Mouse (Mus musculus): ENCODE data around the gene Prr22. TPM values are rescaled to one million over a fixed set of nuclear protein-coding genes. Genes with fewer than 3 reads are reported as not detected.

Prr22 gene
- polyA plus RNA-seq, 1 experiment from 2014 or later: 0.66 TPM

DNA sequence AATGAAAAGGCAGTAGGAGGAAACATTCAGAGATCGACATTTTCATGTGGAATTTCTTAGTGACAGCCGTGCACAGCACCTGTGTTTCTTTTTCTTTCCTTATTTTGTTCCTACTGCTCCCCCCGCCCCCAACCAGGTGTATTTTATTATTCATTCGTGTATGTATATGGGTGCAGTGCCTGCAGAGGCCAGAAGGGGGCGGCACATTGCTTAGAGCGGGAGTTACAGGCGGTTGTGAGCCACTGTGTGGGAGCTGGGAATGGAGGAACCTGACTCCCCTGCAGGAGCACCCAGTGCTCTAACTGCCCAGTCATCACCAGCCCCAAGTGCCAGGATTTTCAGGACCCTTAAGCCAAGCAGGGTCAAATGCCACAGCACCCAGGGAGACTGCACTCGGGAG lies 33.5 kb upstream of the Prr22 start:
- no peaks in the 10 kb centered on the region for H3K27me3 ChIP-seq (ENCODE audit: control insufficient read depth, insufficient read depth, low read length)
- no peaks in the 10 kb centered on the region for H3K9me3 ChIP-seq (replicated peaks; ENCODE audit: control insufficient read depth, low read length)
- H3K36me3 ChIP-seq (replicated peaks; ENCODE audit: control insufficient read depth, insufficient read depth, low read depth, low read length): no peaks in the 10 kb centered on the region
- DNase-seq (ENCODE audit: low spot score) (no peak), ATAC-seq (replicated peaks; ENCODE audit: insufficient number of reproducible peaks, low FRiP score, low TSS enrichment, low read depth) (no peak)
- H3K4me2 ChIP-seq (ENCODE audit: low read depth, low read length): no peak overlapping the region
- no peak overlapping the region for H3K4me3 ChIP-seq (ENCODE audit: low read depth, low read length)
- no peak overlapping the region for H3K27ac ChIP-seq (replicated peaks; ENCODE audit: low read depth, low read length)
- 44% methylated on average over 8 of the region's 8 CpGs for WGBS
- H3K4me1 ChIP-seq (ENCODE audit: control insufficient read depth, insufficient read depth, low read length): no peaks in the 10 kb centered on the region
- H3K9ac ChIP-seq (replicated peaks; ENCODE audit: low read length): no peak overlapping the region

DNA sequence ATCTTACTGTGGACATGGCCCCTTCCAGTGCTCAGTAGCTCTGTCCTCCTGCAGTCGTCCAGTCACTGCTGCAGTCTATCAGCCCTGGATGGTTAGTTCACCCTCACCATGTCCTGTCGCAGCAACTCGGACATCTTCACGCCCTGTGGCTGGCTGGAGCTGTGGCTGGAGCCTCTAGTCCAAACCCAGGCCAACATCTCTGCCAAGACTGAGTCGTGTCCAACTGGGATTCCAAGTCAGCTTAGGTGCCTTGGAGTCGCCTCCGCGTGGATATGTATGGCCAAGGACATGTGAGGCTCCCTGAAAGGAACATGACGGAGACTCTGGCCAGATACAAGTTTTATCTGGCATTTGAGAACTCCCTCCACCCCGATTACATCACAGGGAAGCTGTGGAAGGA lies 31.8 kb upstream of the Prr22 start:
- Histone ChIP-seq H3K27ac (replicated peaks; ENCODE audit: low read depth, low read length) (no peak overlapping the region), H3K4me3 (ENCODE audit: low read depth, low read length) (no peak overlapping the region), H3K4me2 (ENCODE audit: low read depth, low read length) (no peak overlapping the region), H3K36me3 (replicated peaks; ENCODE audit: control insufficient read depth, insufficient read depth, low read depth, low read length) (no peaks in the 10 kb centered on the region), H3K27me3 (ENCODE audit: control insufficient read depth, insufficient read depth, low read length) (no peaks in the 10 kb centered on the region), H3K9me3 (replicated peaks; ENCODE audit: control insufficient read depth, low read length) (no peaks in the 10 kb centered on the region), H3K4me1 (ENCODE audit: control insufficient read depth, insufficient read depth, low read length) (no peaks in the 10 kb centered on the region), H3K9ac (replicated peaks; ENCODE audit: low read length) (no peak overlapping the region)
- no peak for ATAC-seq (replicated peaks; ENCODE audit: insufficient number of reproducible peaks, low FRiP score, low TSS enrichment, low read depth)
- DNase-seq (ENCODE audit: low spot score): no peak
- WGBS: 80% methylated on average over 10 of the region's 10 CpGs

DNA sequence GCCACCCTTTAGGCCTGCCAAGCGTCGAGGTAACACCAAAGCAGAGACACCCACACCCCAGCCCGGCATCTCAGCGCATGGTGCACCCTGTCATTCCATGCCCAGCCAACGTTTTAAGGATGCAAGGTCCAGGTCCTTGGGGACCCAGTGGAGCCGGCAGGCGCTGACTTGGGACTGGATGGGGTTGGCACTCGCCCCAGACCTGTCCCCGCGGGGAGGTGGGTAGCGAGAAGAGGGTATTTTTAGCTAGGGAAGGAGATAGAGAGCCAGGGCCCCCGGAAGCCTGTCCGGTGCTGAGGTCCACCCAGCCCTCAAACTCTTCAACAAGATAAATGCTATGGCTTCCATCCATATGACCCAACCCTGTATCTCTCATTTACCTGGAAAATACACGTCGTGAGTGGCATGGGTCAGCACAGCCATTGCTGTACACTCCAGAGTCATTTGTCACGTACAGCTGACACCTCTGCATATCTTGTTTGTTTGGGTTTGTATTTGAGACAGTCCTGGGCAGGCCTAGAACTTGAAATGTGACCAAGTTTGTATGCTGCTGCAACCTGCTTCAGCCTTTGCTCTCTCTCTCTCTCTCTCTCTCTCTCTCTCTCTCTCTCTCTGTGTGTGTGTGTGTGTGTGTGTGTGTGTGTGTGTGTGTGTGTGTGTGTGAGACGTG lies 29.8 kb upstream of the Prr22 start:
- no peak for DNase-seq (ENCODE audit: low spot score)
- H3K36me3 ChIP-seq (replicated peaks; ENCODE audit: control insufficient read depth, insufficient read depth, low read depth, low read length): no peaks in the 10 kb centered on the region
- H3K9ac ChIP-seq (replicated peaks; ENCODE audit: low read length): no peak overlapping the region
- 85% methylated on average over 17 of the region's 17 CpGs for WGBS
- H3K27me3 ChIP-seq (ENCODE audit: control insufficient read depth, insufficient read depth, low read length): no peaks in the 10 kb centered on the region
- H3K4me3 ChIP-seq (ENCODE audit: low read depth, low read length): no peak overlapping the region
- no peaks in the 10 kb centered on the region for H3K9me3 ChIP-seq (replicated peaks; ENCODE audit: control insufficient read depth, low read length)
- no peak overlapping the region for H3K4me2 ChIP-seq (ENCODE audit: low read depth, low read length)
- H3K27ac ChIP-seq (replicated peaks; ENCODE audit: low read depth, low read length): no peak overlapping the region
- no peaks in the 10 kb centered on the region for H3K4me1 ChIP-seq (ENCODE audit: control insufficient read depth, insufficient read depth, low read length)
- ATAC-seq (replicated peaks; ENCODE audit: insufficient number of reproducible peaks, low FRiP score, low TSS enrichment, low read depth): no peak

DNA sequence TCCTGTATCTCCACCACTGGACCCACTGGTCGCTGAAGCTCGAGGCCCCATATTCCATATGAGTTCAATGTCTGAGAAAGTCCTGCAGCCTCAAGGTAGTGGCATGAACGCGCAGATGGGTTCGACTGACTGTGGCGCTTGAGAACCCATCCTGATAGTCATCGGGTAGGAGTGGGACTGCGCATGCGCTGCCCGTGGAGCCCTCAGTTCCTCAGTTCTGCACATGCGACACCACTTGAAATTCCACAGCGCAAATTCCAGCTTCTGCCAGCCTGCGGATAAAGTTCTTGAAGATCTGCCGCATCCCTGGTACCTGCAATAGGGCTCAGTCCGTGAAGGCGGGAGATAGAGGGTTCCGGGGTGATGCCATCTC lies 29.3 kb upstream of the Prr22 start:
- 75% methylated on average over 17 of the region's 17 CpGs for WGBS
- Histone ChIP-seq H3K4me3 (ENCODE audit: low read depth, low read length) (no peak overlapping the region), H3K36me3 (replicated peaks; ENCODE audit: control insufficient read depth, insufficient read depth, low read depth, low read length) (no peaks in the 10 kb centered on the region), H3K4me2 (ENCODE audit: low read depth, low read length) (no peak overlapping the region), H3K27ac (replicated peaks; ENCODE audit: low read depth, low read length) (no peak overlapping the region), H3K9ac (replicated peaks; ENCODE audit: low read length) (no peak overlapping the region), H3K9me3 (replicated peaks; ENCODE audit: control insufficient read depth, low read length) (no peaks in the 10 kb centered on the region), H3K4me1 (ENCODE audit: control insufficient read depth, insufficient read depth, low read length) (no peaks in the 10 kb centered on the region), H3K27me3 (ENCODE audit: control insufficient read depth, insufficient read depth, low read length) (no peaks in the 10 kb centered on the region)
- ATAC-seq (replicated peaks; ENCODE audit: insufficient number of reproducible peaks, low FRiP score, low TSS enrichment, low read depth) (no peak), DNase-seq (ENCODE audit: low spot score) (no peak)

DNA sequence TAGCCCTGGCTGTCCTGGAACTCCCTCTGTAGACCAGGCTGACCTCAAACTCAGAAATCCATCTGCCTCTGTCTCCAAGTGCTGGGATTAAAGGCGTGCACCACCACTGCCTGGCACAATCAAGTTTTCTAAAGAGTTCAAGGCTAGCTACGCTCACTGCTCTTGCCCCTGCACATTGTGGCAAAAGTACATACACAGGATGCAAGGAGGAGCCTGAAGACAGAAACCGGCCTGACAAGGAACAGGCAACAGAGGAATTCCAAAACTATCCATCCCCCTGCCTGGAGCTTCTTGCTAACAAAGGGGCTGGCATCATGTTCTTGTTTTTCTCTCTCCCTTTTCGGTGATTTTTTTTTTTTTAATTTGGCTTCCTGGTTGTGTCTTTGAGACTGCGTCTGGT lies 25.9 kb upstream of the Prr22 start:
- H3K36me3 ChIP-seq (replicated peaks; ENCODE audit: control insufficient read depth, insufficient read depth, low read depth, low read length): no peaks in the 10 kb centered on the region
- DNase-seq (ENCODE audit: low spot score) (peak; percentile 33), ATAC-seq (replicated peaks; ENCODE audit: insufficient number of reproducible peaks, low FRiP score, low TSS enrichment, low read depth) (no peak)
- H3K27me3 ChIP-seq (ENCODE audit: control insufficient read depth, insufficient read depth, low read length): no peaks in the 10 kb centered on the region
- 58% methylated on average over 5 of the region's 5 CpGs for WGBS
- H3K9me3 ChIP-seq (replicated peaks; ENCODE audit: control insufficient read depth, low read length): no peaks in the 10 kb centered on the region
- H3K9ac ChIP-seq (replicated peaks; ENCODE audit: low read length): no peak overlapping the region
- H3K4me1 ChIP-seq (ENCODE audit: control insufficient read depth, insufficient read depth, low read length): no peaks in the 10 kb centered on the region
- no peak overlapping the region for H3K27ac ChIP-seq (replicated peaks; ENCODE audit: low read depth, low read length)
- H3K4me2 ChIP-seq (ENCODE audit: low read depth, low read length): no peak overlapping the region
- H3K4me3 ChIP-seq (ENCODE audit: low read depth, low read length): no peak overlapping the region

DNA sequence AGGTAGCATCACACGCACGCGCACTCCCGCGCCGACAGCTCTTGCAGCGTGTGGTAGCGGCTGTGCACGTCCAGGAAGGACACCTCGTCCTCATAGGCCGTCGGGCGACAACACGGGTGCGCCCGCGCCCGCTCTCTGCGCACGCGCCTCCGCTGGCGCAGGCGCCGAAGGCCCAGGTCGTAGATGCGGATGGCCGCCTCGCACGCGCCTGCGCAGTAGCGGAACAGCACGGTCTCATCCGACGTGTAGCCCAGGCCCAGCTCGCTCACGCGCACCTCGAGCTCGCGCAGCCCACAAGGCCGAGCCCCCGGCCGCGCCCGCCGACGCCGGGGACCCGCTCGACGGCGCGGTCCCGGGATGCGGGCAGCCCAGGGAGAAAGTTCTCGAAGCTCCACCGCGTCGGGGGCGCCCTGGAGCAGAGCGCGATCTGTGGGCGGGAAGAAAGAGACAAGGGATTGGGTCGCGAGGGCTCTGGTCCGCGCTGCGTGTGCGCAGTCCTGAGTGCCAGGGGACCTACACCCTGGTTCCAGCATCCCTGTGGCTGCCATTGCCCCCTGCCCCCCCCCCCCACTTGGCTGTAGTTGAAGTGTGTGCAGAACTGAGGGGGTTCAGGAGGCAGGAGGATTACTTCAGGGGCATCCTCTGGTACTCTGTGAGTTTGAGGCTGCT lies 18.5 kb upstream of the Prr22 start:
- peak; percentile 73 for DNase-seq (ENCODE audit: low spot score)
- peaks cover 54% of the 10 kb centered on the region for H3K27me3 ChIP-seq (ENCODE audit: control insufficient read depth, insufficient read depth, low read length)
- peak overlapping the region; percentile 37 for H3K4me2 ChIP-seq (ENCODE audit: low read depth, low read length)
- H3K9me3 ChIP-seq (replicated peaks; ENCODE audit: control insufficient read depth, low read length): no peaks in the 10 kb centered on the region
- no peak overlapping the region for H3K27ac ChIP-seq (replicated peaks; ENCODE audit: low read depth, low read length)
- peak overlapping the region; percentile 10; the same call in 1 of the 2 replicates for H3K4me3 ChIP-seq (ENCODE audit: low read depth, low read length)
- H3K4me1 ChIP-seq (ENCODE audit: control insufficient read depth, insufficient read depth, low read length): no peaks in the 10 kb centered on the region; the same call in 1 of the 2 replicates
- no peaks in the 10 kb centered on the region for H3K36me3 ChIP-seq (replicated peaks; ENCODE audit: control insufficient read depth, insufficient read depth, low read depth, low read length)
- peak overlapping the region; percentile 39 for H3K9ac ChIP-seq (replicated peaks; ENCODE audit: low read length)
- WGBS: 26% methylated on average over 67 of the region's 71 CpGs
- ATAC-seq (replicated peaks; ENCODE audit: insufficient number of reproducible peaks, low FRiP score, low TSS enrichment, low read depth): peak; percentile 56; the same call in 1 of the 2 replicates

DNA sequence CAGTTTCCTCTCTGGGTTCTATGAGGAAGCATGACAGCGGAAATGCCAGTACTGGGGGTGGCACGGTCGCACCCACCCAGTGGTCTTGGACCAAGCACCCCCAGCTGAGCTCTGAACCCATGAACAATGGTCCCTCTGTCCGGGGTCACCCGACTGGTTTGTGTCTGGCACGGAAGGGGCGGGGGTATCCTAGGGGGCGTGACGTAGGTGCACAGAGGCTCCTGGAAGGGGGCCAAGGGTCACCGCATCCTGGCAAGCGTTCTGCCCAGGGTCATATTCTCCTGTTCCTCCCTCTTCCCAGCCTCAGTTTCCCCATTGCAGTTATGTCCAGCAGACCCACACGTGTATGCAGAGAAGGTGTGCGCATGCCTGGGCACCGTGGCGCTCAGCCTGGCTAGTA lies 16.6 kb upstream of the Prr22 start:
- ATAC-seq (replicated peaks; ENCODE audit: insufficient number of reproducible peaks, low FRiP score, low TSS enrichment, low read depth): no peak
- peaks cover 65% of the 10 kb centered on the region for H3K27me3 ChIP-seq (ENCODE audit: control insufficient read depth, insufficient read depth, low read length)
- H3K36me3 ChIP-seq (replicated peaks; ENCODE audit: control insufficient read depth, insufficient read depth, low read depth, low read length): no peaks in the 10 kb centered on the region
- H3K27ac ChIP-seq (replicated peaks; ENCODE audit: low read depth, low read length): no peak overlapping the region
- H3K4me2 ChIP-seq (ENCODE audit: low read depth, low read length): no peak overlapping the region
- WGBS: 22% methylated on average over 15 of the region's 15 CpGs
- DNase-seq (ENCODE audit: low spot score): no peak
- H3K9me3 ChIP-seq (replicated peaks; ENCODE audit: control insufficient read depth, low read length): no peaks in the 10 kb centered on the region
- peaks cover 6% of the 10 kb centered on the region for H3K4me1 ChIP-seq (ENCODE audit: control insufficient read depth, insufficient read depth, low read length)
- no peak overlapping the region for H3K9ac ChIP-seq (replicated peaks; ENCODE audit: low read length)
- no peak overlapping the region for H3K4me3 ChIP-seq (ENCODE audit: low read depth, low read length)

Measured in embryonic facial prominence, embryonic 11.5 days (tissue).